Mouse (Mus musculus): ENCODE measurements around the gene Klf8. TPM values are rescaled to one million over a fixed set of nuclear protein-coding genes. Genes with fewer than 3 reads are reported as not detected.
"Not testable (repeated sequence)": the region's sequence is repeated elsewhere in the genome, so short reads cannot be mapped to it uniquely, and the experiment has no call there.

The Klf8 gene
- polyA plus RNA-seq (2012; rRNA removed), result 1.0 and 1.6 TPM in 2 replicates

DNA sequence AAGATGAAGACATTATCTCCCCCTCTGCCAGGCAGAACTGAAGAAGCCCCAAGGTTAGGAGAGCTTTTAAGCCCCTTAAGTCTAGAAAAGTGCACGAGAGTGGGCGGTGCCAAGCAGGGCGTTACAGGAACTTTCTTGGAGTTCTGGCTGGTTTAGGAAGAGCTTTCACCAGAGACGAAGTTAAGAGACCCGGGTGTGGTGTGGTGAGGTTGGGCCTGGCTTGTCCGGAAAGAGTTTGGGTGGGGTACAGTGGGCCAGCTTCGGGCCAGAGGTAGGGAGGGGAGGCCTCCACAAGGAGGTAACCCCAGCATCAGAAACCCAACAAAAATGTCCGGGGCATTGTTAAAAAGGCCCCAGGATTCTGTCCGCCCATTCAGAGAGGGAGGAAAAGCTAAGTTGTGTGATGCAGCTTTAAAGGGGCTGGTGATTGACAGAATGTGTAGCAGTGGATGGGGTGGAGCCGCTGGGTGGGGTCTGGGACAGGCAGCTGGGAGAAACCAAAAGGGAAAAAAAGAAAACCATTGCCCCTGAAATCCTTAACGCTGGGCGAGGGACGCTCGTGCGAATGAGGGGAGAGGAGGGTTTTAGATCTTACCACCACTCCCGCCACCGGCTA lies at the start of gene Klf8:
Klf8 (plus strand) TSS at position 163 of the 616 bp plus-strand sequence.
- TF ChIP-seq POLR2A (IDR thresholded peaks at IDR 0.05; ENCODE audit: borderline replicate concordance, extremely low read depth, low read depth, low read length) (no peak), CTCF (IDR thresholded peaks at IDR 0.05; ENCODE audit: insufficient read depth, low read length) (no peak)
- peak; percentile 2 for DNase-seq
- no peaks in the 10 kb centered on the region for H3K4me1 ChIP-seq (ENCODE audit: control insufficient read depth, insufficient read depth, low read length)
- H3K4me3 ChIP-seq (replicated peaks; ENCODE audit: extremely low read depth, low read depth, low read length), result peak within 1 kb of the TSS; percentile 63
- 33% methylated on average over 17 of the region's 17 CpGs for WGBS

DNA sequence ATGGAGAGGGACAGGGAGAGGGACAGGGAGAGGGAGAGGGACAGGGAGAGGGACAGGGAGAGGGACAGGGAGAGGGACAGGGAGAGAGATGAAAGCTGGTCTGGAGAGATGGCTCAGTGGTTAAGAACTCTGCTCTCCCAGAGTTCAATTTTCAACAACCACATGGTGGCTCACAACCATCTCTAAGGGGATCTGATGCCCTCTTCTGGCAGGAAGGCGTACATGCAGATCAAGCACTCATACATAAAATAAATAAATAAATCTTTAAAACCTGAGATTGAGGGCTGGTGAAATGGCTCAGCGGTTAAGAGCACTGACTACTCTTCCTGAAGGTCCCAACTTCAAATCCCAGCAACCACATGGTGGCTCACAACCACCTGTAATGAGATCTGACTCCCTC lies 38.1 kb upstream of the Klf8 start:
- not testable (repeated sequence) for H3K4me3 ChIP-seq (replicated peaks; ENCODE audit: extremely low read depth, low read depth, low read length); H3K4me1 ChIP-seq (ENCODE audit: control insufficient read depth, insufficient read depth, low read length); DNase-seq
- 75% methylated on average over 2 of the region's 2 CpGs for WGBS

DNA sequence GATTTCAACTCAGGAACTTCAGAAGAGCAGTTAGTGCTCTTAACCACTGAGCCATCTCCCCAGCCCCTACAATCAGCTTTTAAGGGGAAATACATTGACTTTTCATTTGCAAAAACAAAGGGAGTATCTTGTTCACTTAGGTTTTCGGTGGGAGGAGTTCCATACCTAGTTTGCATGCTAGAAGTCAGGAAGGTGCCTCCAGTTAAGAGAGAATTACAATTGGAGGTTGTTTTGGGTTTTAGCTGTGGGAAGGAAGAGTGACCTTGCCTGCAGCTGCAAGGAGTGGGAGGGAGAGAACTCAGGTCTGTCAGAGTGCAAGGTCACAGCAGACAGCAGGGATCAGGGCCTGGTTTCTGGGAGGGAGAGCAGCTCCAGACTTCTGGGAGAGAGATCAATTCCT lies 26.2 kb upstream of the Klf8 start:
- TF ChIP-seq CTCF (IDR thresholded peaks at IDR 0.05; ENCODE audit: insufficient read depth, low read length) (no peak), POLR2A (IDR thresholded peaks at IDR 0.05; ENCODE audit: borderline replicate concordance, extremely low read depth, low read depth, low read length) (no peak)
- WGBS, result 69% methylated on average over 1 of the region's 1 CpGs
- no peak for DNase-seq
- Histone ChIP-seq H3K4me3 (replicated peaks; ENCODE audit: extremely low read depth, low read depth, low read length) (no peak overlapping the region), H3K4me1 (ENCODE audit: control insufficient read depth, insufficient read depth, low read length) (no peaks in the 10 kb centered on the region)

DNA sequence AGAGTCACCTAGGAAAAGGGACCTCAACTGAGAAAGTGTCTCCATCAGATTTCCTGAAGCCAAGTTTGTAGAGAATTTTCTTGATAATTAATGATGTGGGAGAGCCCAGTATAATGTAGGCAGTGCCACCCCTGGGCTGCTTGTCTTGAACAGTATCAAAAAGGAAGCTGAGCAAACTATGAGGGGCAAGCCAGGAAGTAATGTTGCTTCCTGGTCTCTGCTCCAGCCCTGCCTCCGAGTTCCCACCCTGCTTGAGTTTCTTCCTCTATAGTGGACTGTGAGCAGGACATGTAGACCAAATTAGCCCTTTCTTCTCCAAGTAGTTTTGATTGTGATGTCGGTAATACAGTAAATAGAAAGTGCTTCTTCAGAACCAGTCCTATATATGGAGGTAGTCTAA lies 6.0 kb upstream of the Klf8 start:
- WGBS, result 38% methylated on average over 2 of the region's 2 CpGs

DNA sequence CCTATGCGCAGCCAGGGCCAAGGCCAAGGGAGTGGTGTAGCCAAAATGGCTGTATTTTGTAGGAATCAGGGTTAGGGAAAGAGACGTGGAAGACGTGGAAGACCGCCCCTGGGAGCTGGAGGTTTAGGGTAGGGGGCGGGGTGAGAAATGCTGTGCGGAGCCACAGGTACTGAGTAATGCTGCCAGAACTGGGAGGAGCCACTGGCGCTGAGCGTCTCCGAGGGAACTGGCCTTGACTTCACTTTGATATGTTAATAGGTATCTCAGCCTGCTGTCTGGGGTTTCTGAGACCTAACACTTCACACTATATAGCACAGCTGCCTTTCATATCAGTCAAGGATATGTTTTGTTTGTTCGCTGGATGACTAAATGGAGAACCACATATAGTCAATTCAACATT lies 4.0 kb upstream of the Klf8 start:
- Histone ChIP-seq H3K4me1 (ENCODE audit: control insufficient read depth, insufficient read depth, low read length) (no peaks in the 10 kb centered on the region), H3K4me3 (replicated peaks; ENCODE audit: extremely low read depth, low read depth, low read length) (no peak overlapping the region)
- no peak for DNase-seq
- TF ChIP-seq POLR2A (IDR thresholded peaks at IDR 0.05; ENCODE audit: borderline replicate concordance, extremely low read depth, low read depth, low read length) (no peak), CTCF (IDR thresholded peaks at IDR 0.05; ENCODE audit: insufficient read depth, low read length) (no peak)
- 42% methylated on average over 10 of the region's 10 CpGs for WGBS

More for the DNA sequence above, 6.0 kb upstream of the Klf8 start:
- no peak for TF ChIP-seq POLR2A (IDR thresholded peaks at IDR 0.05; ENCODE audit: borderline replicate concordance, extremely low read depth, low read depth, low read length)
- TF ChIP-seq CTCF (IDR thresholded peaks at IDR 0.05; ENCODE audit: insufficient read depth, low read length), result no peak
- DNase-seq, result no peak
- H3K4me3 ChIP-seq (replicated peaks; ENCODE audit: extremely low read depth, low read depth, low read length), result no peak overlapping the region
- H3K4me1 ChIP-seq (ENCODE audit: control insufficient read depth, insufficient read depth, low read length), result no peaks in the 10 kb centered on the region

DNA sequence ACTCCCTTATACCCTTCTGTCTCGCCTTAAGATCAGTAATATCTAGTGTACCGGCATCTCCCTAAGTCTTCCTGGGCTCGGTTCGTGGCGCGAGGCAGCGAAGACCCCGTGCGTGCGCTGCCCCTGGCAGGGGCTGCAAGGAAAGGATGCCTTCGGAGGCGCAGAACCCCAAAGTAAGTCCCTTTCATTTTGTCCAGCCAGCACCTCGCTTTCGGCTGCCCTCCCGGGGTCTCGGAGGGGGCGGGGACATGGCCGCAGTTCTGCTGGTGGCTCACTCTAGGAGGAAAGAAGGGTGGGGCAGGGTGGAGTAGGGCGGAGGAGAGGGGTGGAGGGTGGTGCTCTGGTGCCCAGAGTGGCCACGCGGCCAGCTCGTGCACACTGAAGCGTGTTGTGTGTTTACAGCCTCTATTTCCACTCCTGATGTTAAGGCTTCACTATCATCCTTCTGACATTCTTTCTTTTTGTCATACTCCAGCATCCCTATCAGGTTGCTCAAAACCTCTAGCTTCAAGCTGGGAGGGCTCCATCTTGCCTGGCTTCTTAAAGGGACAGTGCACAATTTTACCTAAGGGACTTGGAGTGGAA lies 746 bp downstream of the Klf8 start:
- 41% methylated on average over 23 of the region's 23 CpGs for WGBS
- no peaks in the 10 kb centered on the region for H3K4me1 ChIP-seq (ENCODE audit: control insufficient read depth, insufficient read depth, low read length)
- peak overlapping the region; percentile 63 for H3K4me3 ChIP-seq (replicated peaks; ENCODE audit: extremely low read depth, low read depth, low read length)
- peak; percentile 3 for DNase-seq
- TF ChIP-seq POLR2A (IDR thresholded peaks at IDR 0.05; ENCODE audit: borderline replicate concordance, extremely low read depth, low read depth, low read length) (no peak), CTCF (IDR thresholded peaks at IDR 0.05; ENCODE audit: insufficient read depth, low read length) (no peak)

DNA sequence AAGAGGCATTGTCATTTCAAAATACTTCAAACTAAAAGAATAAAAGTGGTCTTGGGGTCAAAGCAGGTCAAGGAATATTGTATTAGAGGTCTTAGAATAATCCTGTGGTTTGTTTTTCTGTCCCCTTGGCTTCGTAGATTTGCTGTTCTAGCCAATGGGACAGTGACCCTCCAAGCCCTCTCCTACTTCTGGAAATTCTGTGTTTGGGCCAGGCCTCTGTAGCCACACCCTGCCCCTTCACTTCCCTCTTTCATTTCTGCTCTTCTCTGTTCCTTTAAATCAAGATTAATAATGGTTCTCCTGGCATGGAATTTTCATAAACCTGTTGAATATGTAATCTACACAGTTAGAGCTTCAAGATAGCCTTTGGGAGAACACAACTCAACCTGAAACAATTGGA lies 17.0 kb downstream of the Klf8 start:
- 60% methylated on average over 1 of the region's 1 CpGs for WGBS
- TF ChIP-seq POLR2A (IDR thresholded peaks at IDR 0.05; ENCODE audit: borderline replicate concordance, extremely low read depth, low read depth, low read length), result no peak
- no peak for TF ChIP-seq CTCF (IDR thresholded peaks at IDR 0.05; ENCODE audit: insufficient read depth, low read length)
- H3K4me3 ChIP-seq (replicated peaks; ENCODE audit: extremely low read depth, low read depth, low read length), result no peak overlapping the region
- no peaks in the 10 kb centered on the region for H3K4me1 ChIP-seq (ENCODE audit: control insufficient read depth, insufficient read depth, low read length)
- no peak for DNase-seq

DNA sequence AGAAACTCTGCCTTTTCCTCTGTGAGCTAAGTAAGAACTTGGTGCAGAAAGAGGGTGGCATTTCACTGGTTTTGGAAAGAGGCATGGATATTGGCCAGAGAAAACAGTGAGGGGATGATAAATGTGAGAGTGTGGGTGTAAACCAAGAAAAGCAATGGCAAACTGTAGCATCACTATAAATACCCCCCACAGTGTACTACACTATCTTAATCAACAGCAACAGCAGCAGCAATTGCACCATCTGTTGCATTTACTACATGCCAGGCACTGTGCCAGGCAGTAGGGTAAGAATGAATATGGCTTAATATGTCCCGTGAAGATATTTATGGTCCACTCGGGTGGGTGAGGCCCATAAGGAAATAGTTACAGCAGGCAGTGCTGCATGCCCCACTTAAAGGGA lies 18.2 kb downstream of the Klf8 start:
- no peak overlapping the region for H3K4me3 ChIP-seq (replicated peaks; ENCODE audit: extremely low read depth, low read depth, low read length)
- H3K4me1 ChIP-seq (ENCODE audit: control insufficient read depth, insufficient read depth, low read length), result no peaks in the 10 kb centered on the region
- DNase-seq, result no peak
- no peak for TF ChIP-seq POLR2A (IDR thresholded peaks at IDR 0.05; ENCODE audit: borderline replicate concordance, extremely low read depth, low read depth, low read length)
- TF ChIP-seq CTCF (IDR thresholded peaks at IDR 0.05; ENCODE audit: insufficient read depth, low read length), result no peak
- 63% methylated on average over 2 of the region's 2 CpGs for WGBS

DNA sequence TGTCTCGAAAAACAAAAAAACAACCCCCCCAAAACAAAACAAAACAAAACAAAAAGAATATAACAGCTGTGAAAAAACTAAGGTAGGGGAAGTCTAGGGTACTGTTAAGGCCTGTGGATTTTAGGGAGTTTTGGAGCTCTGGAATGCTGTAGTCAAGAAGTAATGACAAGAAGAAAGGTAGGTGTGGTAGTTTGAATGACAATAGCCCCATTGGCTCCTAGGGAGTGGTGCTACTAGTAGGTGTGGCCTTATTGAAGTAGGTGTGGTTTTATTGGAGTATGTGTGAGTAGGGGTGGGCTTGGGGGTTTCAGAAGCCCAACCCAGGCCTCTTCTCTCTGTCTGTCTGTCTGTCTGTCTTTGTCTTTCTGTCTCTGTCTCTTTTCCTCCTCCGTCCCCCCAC lies 44.9 kb downstream of the Klf8 start:
- TF ChIP-seq POLR2A (IDR thresholded peaks at IDR 0.05; ENCODE audit: borderline replicate concordance, extremely low read depth, low read depth, low read length) (no peak), CTCF (IDR thresholded peaks at IDR 0.05; ENCODE audit: insufficient read depth, low read length) (no peak)
- 59% methylated on average over 2 of the region's 2 CpGs for WGBS
- DNase-seq, result no peak
- H3K4me1 ChIP-seq (ENCODE audit: control insufficient read depth, insufficient read depth, low read length), result no peaks in the 10 kb centered on the region
- no peak overlapping the region for H3K4me3 ChIP-seq (replicated peaks; ENCODE audit: extremely low read depth, low read depth, low read length)

DNA sequence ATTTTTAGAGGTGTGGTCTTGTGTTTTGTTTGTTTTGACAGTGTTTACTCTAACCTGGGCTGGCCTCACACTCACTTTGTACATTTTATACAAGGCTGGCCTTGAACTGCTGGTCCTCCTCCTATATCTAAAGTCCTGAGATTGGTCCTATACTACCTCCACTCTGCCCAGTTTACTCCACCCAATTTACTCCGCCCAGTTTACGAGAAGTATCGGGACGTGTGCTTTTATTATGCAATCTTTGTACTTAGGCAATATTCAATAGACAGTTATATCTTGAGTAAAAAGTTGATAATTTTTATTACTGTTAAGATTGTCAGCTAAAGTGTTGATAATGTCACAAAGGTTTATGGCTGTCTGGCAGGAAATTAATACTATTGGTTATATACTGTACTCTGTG lies 74.1 kb downstream of the Klf8 start:
- WGBS, result 84% methylated on average over 4 of the region's 4 CpGs
- no peak for DNase-seq
- Histone ChIP-seq H3K4me1 (ENCODE audit: control insufficient read depth, insufficient read depth, low read length) (no peaks in the 10 kb centered on the region), H3K4me3 (replicated peaks; ENCODE audit: extremely low read depth, low read depth, low read length) (no peak overlapping the region)
- TF ChIP-seq POLR2A (IDR thresholded peaks at IDR 0.05; ENCODE audit: borderline replicate concordance, extremely low read depth, low read depth, low read length) (no peak), CTCF (IDR thresholded peaks at IDR 0.05; ENCODE audit: insufficient read depth, low read length) (no peak)
